Mouse (Mus musculus): Measurements from ENCODE around the gene Vmn2r114.
"Not testable (repeated sequence)": the region's sequence is repeated elsewhere in the genome, so short reads cannot be mapped to it uniquely, and the experiment has no call there.

The Vmn2r114 gene

GRCm38 (mm10) chr17:23312437-23312836 lies at the start of gene Vmn2r114:
Gene Vmn2r114, minus strand, starts transcription at chr17:23312537.
- not testable (repeated sequence) for DNase-seq

DNA sequence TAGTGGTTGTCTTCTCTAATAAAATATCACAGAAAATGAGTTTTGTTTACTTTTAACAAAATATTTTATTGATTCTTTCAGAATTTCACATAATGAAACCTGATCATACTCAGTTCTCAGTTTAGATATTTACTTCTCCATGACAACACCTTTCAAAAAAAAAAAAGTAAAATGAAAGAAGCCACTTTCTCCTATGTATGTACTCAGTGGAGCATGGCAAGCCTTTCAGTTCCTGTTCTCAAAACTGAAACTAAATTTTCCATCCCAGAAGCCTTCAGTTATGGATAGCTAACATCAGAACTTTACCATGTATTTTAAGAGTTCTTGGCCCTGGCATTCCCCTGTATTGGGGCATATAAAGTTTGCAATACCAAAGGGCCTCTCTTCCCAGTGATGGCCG lies 39.3 kb upstream of the Vmn2r114 start:
- DNase-seq, result no peak

DNA sequence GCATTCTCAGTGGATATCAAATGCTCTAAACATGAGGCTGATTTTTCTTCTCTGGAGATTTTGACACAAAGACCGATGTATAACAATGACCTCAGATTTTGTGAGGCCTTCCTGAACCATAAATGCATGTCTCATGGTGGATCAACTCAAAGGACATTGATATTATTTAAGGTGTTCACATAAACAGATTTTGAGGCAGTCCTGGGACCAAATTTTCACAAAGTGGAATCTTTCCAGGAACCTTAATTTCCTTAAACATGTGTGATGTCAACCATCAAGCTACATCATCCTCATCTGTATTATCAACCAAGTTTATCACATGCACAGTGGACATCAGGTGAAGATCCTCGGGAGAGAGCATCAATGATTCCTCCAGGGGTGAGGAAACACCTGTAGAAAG lies 31.1 kb upstream of the Vmn2r114 start, which contains the start of gene Vmn2r115:
Gene Vmn2r115, plus strand, starts transcription at position 301 of the 400 bp plus-strand sequence.
- DNase-seq, result not testable (repeated sequence)

DNA sequence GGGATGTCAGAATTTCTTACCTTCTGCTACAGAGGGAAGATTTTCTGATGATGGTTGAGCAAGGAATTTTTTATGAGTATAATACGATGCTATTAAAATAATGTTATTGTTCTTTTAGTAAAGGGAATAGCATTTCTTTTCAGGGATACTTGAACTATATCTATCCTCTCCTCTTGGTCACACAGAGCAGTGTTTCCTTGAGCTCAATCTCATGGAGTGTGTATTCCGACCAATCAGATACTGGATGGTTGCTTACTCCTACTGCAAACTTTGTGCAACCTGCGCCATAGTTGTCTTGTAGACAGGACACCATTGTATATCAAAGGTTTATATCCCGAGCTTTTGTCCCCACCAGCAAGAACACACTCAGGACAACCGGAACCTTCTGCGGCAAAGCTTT lies 18.3 kb upstream of the Vmn2r114 start:
- DNase-seq, result no peak

Measured in kidney, postnatal 4 days (tissue).